In the genomic region with DNA sequence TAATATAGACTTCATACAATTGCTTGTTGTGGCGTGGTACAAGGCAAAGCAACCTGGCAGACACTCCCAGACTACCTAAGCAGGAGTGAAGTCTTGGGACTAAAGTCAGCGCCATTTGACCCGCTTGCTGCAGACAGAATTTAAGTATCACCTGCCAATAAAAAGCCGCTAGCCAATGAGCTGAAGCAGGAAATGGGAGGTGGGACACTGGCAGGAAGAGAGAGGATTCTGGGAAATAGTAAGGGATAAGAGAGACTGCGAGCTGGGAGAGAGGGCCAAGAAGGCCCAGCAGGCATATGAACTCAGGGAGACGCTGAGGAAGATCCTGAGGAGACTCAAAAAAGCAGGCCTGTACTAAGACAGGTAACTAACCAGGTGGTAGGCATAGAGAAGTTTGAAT, we compare ENCODE assay signal across 25 mouse cellular contexts.
DNase-seq lines count a peak whose midpoint lies in the region; TF ChIP-seq lines count a peak whose summit lies in the region.
"Had no signal": no experiment of that assay in that cellular context is flagged by ENCODE, and none has a peak within 500 bp of the region (broad histone marks: within the 10 kb centered on the region; RNA-seq: fewer than 3 reads in every experiment).

No protein-coding gene starts in this region.

- DNase-seq in kidney, adult 9 months: peak; percentile 51
- DNase-seq in kidney, adult 18-20 months: no peak
- peak; percentile 87 for DNase-seq in R1 (ENCODE audit: low read depth, low spot score)
- DNase-seq in heart, postnatal 4 days: no peak
- DNase-seq in gastrocnemius, postnatal 10 days: no peak
- no peak for DNase-seq in cerebellum, adult 8-10 months
- DNase-seq: adrenal gland, postnatal 10 days; B cell, adult 2 months; cerebellum, adult 9-10 months; gastrocnemius, postnatal 14 days; heart, postnatal 14 days; kidney, postnatal 36 days; lung, postnatal 36 days; right cerebral cortex, postnatal 4 days; thymus, adult 18-20 months; thymus, postnatal 25 days had no signal

- no peaks in the 10 kb centered on the region for H3K9me3 ChIP-seq in E14TG2a.4 (ENCODE audit: low read length)
- H3K9me3 ChIP-seq: forebrain, embryonic 13.5 days; hindbrain, embryonic 12.5 days; kidney, embryonic 15.5 days; limb, embryonic 13.5 days; lung, embryonic 15.5 days had no signal

- peak overlapping the region; percentile 78 for H3K4me3 ChIP-seq in E14TG2a.4 (replicated peaks; ENCODE audit: low read length)
- H3K4me3 ChIP-seq: forebrain, embryonic 13.5 days; hindbrain, embryonic 12.5 days; kidney, embryonic 15.5 days; layer of hippocampus, adult 2 months; limb, embryonic 13.5 days; lung, embryonic 15.5 days; midbrain, embryonic 12.5 days had no signal

- H3K36me3 ChIP-seq in E14TG2a.4 (ENCODE audit: insufficient read depth, low read length): peaks cover 21% of the 10 kb centered on the region
- H3K36me3 ChIP-seq: hindbrain, embryonic 12.5 days; kidney, embryonic 15.5 days; limb, embryonic 13.5 days; lung, embryonic 15.5 days; midbrain, embryonic 12.5 days had no signal

- no peak for TF ChIP-seq CTCF in E14TG2a.4 (conservative IDR thresholded peaks at IDR 0.05; ENCODE audit: low read length)

- no peaks in the 10 kb centered on the region for H3K27me3 ChIP-seq in E14TG2a.4 (ENCODE audit: insufficient read depth, low read length)
- H3K27me3 ChIP-seq: CH12.LX; forebrain, embryonic 13.5 days; hindbrain, embryonic 12.5 days; midbrain, embryonic 12.5 days had no signal

- H3K4me1 ChIP-seq in E14TG2a.4 (replicated peaks; ENCODE audit: low read depth, low read length): peaks cover 33% of the 10 kb centered on the region
- H3K4me1 ChIP-seq: forebrain, embryonic 13.5 days; limb, embryonic 13.5 days; lung, embryonic 15.5 days; midbrain, embryonic 12.5 days had no signal

Comparison
In these comparisons a context has a peak if more than half of its experiments do, and no peak if none do; other contexts are left out.
1. DNase-seq: peak in kidney, adult 9 months (single experiment) and R1 (single experiment); none in kidney, adult 18-20 months (single experiment), heart, postnatal 4 days (single experiment), gastrocnemius, postnatal 10 days (single experiment) and cerebellum, adult 8-10 months (single experiment).